Mouse (Mus musculus) spleen, adult 18-20 months (tissue): ENCODE measurements at regions not wholly inside any gene's neighbourhood (a gene's known extent, or its start where the extent isn't known, plus 50 kb on each side); places are given as distances from the start of the nearest gene placed in this dataset.

Experiments used
- DNase-seq, 2 experiments: peaks; one replicate each; pipeline ENCODE4 v3.0.0; 2022; ENCODE audit warnings: mixed read lengths in 2 of 2

DNA sequence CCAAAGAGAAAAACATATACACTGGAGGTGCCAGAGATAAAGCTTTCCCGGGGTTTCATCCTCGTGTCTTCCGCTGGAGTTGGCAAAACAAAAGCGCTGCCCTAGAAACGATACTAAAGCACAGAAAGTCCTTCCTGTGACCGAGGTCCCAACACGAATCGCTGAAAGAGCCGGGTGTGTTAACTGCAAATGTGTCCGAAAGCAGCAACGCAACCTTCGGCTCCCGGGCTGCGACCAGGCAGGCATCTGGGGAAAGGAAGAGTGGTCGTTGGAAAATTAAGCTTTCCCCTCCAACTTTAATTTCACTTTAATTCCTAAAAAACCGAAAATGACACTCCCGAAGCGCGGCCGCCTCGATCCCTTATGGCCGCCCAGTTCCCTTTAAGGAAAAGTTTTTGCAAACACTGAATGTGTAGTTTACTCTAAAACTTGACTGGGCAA is 262.5 kb upstream of the Nfe2l3 start:
- no peak for DNase-seq

DNA sequence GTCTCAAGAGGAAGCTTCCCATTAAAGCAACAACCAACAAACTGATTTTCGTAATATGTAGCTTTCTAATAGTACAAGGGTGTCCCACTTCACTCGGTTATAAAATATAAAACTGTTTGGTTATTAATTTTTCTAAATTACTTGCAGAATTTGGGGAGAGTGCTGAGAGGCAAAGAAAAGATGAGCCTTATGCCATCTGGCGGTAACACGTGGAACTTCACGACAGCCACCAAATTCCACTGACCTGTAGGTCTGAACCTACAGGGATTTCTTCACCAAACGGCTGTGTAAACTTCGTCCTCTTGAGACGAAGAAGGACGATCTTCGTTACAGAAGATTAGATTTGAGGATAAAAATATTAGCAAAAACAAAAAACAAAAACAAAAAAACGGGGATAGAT is 262.1 kb upstream of the Nfe2l3 start:
- DNase-seq: peak in 1 of 2 experiments; percentile 56

DNA sequence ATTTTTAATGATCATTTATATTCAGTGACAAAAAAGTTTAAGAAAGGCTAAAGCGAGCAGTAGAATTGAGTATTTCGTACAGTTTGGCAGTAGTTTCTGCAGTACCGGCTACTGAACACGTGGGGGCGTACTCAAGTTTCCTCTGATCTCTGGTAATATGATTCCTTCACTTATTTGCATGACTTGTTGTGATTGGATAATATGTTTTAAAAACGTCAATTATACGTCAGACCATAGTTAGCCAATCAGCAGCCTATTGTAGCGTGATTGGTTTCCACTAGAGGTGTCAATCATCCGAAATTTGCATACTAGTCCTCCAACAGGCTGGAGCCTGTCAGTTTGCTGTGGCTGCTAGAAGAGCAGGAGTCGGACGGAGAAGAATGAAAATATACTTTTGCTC is 261.6 kb upstream of the Nfe2l3 start:
- no peak for DNase-seq

DNA sequence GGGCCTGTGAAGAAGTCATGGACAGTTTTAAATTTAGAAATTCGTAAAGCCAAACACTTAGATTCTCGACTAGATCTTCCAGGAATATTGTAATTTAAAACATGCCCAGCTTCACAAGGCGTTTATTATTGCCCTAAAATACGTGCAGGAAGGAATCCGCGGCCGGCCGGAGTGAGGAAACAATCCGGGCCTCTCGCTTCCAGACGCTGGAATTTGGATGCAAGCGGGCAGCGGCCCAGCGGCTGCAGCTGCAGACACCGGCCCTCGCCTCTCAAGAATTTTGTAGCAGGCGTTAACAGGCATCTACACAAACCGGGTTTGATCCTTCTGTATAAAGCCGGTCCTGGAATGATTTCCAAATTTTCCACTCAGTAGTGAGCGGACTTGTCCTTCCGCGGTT is 260.7 kb upstream of the Nfe2l3 start:
- no peak for DNase-seq

DNA sequence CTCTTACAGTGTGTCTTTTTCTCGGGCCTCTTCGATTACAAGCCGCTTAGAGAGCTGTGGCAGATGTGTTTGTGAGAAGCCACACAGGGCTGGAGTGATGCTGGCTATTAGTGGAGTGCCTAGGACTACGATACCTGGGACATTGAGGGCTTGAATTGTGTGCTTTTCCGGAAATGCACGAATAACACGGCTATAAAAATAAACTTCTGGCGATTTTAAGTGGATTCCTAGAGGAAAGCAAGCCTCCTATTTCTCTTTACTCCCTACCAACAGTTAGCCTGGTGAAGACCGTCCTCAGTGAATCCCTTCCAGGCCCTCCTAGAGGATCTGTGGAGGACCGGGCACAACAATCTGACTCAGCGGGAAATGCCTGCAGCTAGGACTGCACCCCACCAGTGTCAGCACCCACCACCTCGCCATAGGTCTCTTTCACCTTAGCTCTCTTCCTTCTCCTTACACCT is 260.1 kb upstream of the Nfe2l3 start:
- DNase-seq: no peak

DNA sequence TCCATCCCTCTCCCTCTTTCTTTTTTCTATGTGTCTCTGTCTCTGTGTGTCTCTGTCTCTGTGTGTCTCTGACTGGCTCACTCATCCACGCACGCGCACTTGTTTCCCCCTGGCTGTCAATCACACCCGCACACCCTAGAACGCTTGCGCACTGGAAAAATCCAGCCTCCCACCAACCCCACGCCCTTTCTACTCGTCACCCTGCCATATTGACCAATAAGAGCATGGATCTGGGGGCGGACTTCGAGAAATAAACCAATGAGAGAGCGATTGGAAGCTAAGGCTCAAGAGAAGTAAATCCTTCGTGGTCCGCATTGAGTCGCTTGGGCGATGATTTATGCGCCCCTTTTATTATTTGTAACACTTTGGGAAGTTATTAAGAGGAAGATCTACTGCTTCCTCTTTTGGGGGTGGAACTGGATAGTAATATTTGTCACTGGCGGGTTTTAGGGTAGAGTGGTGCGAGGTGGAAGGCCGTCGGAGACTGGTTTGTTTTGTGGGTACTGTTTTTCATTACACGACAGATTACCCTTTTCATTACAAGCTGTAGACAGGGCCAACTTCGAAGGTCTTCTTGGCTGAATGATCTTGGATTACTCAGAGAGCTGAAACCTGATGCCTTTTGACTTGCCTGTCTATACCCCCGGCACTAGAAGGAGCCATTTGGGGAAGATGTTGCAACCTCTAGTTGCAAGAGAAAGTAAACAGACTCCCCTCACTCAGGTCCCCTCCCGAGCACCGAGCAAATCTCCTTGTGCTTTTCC is 259.4 kb upstream of the Nfe2l3 start:
- DNase-seq: peak in 1 of 2 experiments; percentile 25

DNA sequence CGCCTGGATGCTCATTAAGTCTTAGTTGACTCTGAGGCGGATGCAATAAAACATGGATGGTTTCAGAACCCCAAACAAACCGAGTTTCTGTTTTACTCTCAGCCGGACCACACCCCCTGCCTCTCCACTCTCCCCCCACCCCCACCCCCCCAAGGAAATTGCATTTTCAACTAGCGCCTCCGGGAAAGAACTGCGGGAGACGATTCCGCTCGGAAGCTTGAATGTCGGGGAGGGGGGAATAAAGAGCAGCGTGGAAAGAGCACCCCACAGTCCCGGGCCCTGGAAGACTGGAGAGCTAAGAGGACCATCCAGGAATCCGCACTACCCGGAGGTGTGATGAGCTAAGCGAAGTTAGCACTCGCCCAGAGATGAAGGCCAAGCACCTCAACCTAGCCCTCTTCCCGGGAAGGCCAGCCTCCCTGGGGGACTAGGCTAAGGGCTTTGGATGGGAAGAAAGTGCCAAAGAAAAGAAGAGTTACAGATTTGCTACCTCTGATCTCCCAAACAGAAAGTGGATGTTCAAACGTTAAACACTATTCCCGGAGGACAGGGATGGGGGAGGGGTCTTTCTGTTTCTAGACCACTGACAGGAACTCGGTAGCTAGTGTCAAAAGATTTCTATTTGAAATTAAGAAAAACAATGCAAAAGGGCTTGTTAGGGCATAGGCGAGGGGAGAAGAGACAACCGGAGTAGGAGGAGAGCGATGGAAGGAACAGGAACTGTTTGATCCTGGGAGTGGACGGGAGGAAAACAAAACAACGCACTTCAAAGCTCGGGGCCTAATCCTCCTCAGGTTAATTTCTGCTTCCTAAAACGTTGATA is 258.6 kb upstream of the Nfe2l3 start:
- no peak for DNase-seq

DNA sequence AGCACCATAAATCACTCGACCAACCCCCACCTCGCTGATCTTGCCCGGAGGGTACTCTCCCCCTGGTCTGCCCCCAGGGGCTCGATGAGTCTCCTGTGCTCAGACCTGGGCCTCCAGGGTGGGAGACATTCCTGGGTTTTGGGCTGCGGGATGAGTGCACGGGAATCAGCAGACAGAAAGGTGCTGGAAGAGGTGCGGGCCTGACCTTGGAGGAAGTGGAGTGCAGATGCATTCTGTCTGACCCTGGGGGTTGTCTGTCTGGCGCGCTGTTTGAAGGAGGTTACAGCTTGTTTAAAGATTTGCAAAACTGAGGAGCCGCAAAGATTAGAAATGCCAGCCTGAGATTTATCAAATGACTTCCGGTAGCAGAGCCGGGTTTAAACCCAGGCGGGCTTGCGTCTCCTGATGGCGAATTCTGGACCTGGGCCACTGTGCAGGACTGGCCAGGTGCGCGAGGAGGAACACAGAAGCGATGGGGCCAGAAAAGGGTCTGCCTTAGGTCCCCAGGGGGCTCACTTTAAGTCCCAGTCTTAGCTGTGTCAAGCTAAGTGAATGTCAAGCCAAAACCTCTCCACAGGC is 257.9 kb upstream of the Nfe2l3 start:
- no peak for DNase-seq

DNA sequence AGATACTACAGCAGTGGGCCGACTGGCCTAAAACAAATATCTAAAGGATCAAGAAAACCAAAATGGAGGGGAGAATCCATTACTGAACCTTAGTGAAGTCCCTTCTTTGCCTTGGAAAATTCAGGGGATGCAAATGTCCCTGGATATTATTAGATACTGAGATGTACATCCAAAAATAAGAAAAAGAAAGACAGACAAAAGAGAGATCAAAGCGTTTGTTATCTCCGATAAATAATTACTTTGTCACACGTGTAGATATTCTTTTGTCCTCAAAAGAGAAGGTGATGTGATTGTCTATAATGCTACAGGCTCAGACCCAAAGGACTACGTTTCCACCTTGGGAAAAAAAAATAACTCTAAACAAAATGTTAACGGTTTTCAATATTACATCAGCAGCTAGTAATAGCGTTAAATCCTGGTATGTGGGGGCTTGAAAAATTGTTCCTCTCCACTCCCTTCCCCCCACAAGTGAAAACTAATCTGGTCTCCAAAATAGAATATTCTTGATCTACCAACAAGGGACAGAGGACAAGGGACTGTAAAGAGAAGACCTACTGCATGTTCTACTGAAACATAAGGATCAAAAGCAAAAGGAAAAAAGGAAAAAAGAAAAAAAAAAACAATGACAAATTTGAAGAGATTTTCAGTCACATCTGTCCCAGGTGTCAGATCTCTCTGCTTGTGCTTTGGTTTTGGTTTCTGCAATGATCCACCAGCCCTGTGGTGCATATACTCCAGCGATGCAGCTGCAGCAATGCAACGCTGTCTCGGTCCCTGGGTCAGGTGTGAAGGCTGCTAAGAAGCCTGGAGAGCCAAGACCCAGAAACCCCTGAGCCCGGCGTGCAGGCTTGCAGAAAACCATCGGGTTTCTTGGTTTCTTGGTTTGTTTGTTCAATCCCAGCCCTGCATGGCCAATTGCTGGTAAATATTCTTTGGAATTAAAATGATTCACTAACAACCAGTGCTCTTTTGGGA is 256.6 kb upstream of the Nfe2l3 start:
- no peak for DNase-seq

DNA sequence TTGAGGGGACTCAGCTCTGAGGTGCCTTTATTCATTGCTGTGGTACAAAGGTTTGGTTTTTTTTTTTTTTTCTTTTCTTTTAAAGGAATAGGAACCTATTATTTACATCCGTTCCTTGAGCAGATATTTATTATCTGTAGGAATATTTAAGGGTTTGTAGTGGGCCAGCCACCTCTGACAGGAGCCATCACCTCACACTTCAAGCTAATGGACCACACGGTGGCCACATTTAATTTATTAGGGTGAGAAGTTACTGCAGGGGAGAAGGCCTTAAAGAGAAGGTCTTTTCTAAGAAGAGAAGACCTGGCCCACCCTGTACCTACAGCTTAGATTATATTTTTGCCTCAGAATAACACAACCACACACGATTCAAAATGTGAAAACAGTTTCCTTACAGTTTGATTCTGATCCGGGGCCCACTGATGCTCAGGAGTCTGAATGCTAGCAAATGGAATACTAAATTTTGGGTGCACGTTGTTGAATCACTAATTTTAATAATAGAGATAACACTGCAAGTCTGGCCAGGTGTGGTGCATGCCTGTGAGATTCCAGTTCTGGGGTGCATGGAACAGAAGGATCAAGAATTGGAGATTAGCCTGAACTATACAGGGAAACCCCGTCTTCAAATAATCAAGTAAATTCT is 255.6 kb upstream of the Nfe2l3 start:
- no peak for DNase-seq

DNA sequence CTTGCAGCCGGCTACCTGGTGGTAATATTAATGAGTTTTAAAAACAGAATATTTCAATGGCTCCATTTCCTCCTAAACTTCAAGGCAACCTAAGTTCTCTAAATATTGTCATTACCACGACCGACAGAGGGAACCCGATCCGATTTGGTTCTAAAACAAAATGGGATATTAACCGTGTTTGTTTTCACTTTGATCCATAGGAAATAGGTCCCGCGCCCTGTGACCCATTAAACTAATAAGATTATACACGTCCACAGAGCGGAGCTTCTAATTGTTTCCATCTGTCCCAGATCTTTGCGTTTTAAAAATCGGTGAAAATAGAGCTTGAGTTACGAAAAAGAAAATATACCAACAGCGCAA is 254.8 kb upstream of the Nfe2l3 start:
- no peak for DNase-seq

DNA sequence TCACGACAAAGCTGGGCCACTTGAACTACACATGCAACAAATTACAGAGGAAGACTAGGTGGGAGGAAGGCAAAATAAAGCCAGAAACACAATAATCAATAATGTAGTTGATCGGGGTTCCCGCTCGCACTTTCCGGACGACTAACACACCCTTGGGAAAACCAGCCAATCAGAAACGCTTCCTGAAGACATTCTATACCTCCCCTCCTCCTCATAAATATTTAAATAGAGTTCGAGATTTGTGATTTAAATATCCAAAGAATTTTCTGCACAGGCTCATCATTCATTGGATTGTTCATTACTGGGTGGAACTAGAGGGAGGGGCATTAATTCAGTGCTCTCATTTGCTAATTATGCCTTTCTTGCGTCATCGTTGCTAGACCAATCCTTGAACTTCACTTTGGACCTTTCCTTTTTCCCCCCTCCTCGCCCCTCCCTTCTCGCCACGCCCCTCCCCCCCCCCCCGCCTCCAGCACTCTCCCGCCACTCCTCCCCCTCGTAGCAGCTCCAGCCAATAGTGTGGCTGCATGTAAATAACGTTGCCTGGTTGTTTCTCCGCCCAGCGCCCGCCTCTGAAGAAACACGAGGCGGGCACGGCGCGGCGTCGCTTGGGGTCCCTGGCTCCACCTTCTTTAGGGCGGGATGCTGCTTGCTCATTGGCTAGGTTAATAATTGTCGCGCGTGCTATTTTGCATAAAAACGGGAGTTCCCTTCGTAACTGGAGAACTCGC is 254.2 kb upstream of the Nfe2l3 start:
- peak in 1 of 2 experiments; percentile 35 for DNase-seq

DNA sequence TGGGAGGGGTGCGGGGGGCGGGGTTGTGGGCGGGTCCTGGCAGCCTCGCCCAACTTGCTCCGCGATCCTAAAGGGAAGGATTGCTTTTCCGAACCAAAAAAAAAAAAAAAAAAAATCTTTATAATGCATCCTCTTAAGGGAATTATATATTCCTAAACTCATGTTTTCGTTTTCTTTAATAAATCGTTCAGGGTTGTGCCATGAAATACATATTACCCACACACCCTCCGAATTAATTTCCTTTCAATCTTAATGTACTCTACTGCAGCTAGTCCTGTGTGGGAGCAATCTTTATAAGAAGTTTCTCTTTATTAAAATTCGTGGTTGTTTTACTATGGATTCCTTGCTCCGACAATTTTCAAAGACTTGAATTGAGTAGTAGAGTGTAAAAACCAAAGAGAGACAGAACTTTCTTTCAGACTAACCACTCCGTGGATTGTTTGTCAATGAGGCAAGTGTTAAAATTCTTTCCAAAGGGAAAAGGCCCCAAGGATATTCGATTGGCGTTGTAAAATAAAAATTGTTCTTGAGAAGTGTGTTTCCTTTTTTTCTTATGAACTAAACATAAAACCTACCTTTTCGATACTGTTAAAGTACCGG is 253.6 kb upstream of the Nfe2l3 start:
- DNase-seq: no peak

DNA sequence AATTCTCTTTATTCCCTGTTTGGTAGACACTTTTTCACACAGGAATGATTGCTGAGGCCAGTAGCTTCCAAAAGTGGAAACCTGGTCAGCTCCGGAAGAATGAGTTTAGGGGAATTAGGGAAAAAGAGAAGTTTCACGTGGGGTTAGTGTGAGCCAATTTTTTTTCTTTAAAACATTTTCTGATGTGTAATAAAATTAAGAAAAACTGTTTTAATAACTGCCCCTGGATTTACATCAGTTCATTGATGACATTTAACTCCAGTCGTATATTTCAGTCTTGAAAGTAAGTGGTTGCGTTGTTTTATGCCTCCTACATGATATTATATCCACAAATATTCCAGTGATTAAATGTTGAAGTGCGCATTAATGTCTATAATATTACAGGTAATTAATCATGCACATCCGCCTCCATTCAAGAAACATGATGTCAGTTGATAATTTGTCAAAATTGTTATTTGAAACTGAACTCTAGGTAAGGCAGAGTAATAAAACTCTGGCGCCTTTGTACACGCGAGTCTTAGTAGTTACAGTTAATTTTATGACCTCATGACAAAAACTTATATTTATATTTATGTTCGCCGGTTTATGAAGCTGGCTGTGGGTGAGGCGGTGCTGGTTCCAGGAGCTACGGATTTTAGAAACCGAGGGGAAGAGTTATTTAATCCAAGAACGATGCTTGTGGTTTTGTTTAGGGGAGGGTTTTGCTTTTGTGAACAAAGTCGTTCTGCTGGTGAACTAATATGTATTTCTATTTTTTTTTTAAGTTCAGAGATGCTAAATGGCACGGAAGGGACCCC is 252.5 kb upstream of the Nfe2l3 start:
- no peak for DNase-seq

DNA sequence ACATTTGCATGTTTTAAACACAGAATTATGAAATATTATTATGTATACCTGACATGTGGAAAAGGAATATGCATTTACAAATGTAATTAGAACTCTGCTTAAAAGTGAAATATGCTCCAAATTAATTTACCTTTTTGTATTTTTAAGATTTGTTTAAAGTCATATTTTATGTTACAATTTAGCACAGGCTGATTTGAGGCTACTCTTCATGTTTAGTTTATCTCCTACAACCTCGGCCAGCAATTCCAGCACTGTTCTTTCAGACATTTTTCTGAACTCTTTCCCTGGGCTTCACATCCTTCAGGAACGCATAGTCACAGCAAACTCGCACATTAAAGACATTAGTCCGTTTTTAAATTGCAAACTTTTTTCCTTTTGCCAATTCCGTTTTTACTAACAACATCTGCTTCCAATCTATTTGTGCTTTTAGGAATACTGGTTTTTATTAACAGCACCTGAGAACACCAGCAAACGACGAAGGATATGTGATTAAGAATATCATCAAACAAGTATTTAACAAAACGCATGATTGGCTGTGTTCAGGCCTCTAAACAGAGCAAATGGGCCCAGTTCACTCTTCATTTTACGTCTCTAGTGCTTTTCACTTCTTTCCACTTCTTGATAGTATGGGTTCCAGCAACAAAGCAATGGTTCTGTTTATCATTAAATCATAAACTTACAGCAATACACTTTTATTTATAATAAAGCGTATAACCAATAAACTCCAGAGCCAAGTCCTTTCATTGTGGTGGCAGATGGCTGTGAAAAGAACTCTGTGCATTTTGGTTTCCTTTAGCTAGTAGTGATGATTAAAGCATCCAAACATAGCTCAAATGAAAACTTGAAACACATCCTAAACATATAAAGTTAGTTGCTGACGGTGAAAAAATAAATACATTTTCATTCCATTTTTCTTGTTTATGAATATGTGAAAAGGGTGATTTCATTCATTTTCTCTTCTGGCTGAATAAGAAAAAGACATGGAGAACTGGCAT is 251.3 kb upstream of the Nfe2l3 start:
- DNase-seq: no peak

DNA sequence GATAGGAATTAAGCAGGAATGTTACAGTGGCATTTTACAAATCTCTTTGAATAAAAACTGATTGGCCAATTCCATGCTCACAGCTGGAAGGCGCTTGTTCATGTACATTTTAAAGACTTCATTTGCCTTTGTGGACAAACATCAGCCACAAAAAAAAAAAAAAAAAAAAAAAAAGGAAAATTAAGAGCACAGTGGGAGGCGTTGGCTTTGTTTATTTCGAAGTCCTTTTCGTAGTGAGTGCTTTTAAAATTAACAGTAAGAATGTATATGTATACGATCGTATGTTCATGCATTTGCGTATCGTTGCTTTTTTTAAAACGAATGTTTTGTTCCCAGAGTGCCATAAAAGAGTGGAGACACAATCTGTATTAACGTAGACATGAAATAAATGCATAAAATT is 250.6 kb upstream of the Nfe2l3 start:
- DNase-seq: no peak

DNA sequence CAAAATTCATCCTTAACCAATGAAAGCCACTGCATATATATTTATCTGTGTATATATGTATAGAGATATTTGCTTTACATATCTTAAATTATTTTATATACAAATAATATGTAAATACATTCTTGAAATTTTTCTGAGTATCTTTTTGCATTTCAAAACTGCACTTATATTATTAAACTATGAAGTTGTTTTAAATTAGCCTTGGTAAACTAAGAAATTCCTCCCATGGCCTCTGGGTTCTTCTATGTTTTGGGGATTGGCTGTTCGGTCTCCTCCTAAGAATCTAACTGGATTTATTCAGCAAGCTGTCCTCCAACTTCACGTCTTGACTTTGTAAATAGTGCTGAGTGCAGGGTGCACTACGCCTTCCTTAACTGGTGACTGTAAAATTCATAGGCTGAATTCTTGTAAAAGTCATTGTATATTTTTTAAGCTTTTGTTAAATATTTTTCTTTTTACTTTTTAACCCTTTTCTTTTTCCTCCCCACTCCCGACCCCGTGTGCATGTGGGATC is 249.6 kb upstream of the Nfe2l3 start:
- DNase-seq: no peak
